Mouse (Mus musculus) forebrain, embryonic 15.5 days (tissue): ENCODE measurements around the gene Mon1b. TPM values are rescaled to one million over a fixed set of nuclear protein-coding genes. Genes with fewer than 3 reads are reported as not detected.

Experiments used
- ATAC-seq: fragments of 200-750 bp; cut with Nextera tagmentation; replicated peaks from 2 replicates; pipeline ENCODE4 v1.8.0; 2017; ENCODE audit warnings: mild to moderate bottlenecking, moderate TSS enrichment, moderate library complexity
- H3K27ac ChIP-seq: fragments of 300-500 bp; sonication (generic); replicated peaks from 2 replicates; pipeline ENCODE4 v1.5.1; 2015; ENCODE audit warnings: mild to moderate bottlenecking, inconsistent platforms
- H3K27me3 ChIP-seq: fragments of 300-500 bp; sonication (generic); 2 replicates; pipeline ENCODE4 v1.6.1; 2015; ENCODE audit warnings: inconsistent platforms
- H3K36me3 ChIP-seq: fragments of 300-500 bp; sonication (generic); 2 replicates; pipeline ENCODE4 v1.6.1; 2015; ENCODE audit warnings: mild to moderate bottlenecking, inconsistent platforms
- H3K4me1 ChIP-seq: fragments of 300-500 bp; sonication (generic); 2 replicates; pipeline ENCODE4 v1.6.1; 2015; ENCODE audit warnings: inconsistent platforms
- H3K4me2 ChIP-seq: fragments of 300-500 bp; sonication (generic); replicated peaks from 2 replicates; pipeline ENCODE4 v1.6.1; 2015; ENCODE audit warnings: mild to moderate bottlenecking, inconsistent platforms
- H3K4me3 ChIP-seq: fragments of 300-500 bp; sonication (generic); 2 replicates; pipeline ENCODE4 v1.5.1; 2015; ENCODE audit warnings: mild to moderate bottlenecking, inconsistent platforms
- H3K9ac ChIP-seq: fragments of 300-500 bp; sonication (generic); replicated peaks from 2 replicates; pipeline ENCODE4 v1.6.1; 2015; ENCODE audit warnings: mild to moderate bottlenecking, inconsistent platforms
- H3K9me3 ChIP-seq: fragments of 300-500 bp; sonication (generic); 2 replicates; pipeline ENCODE4 v1.6.1; 2016; ENCODE audit warnings: inconsistent platforms
- WGBS: fragments of 180-500 bp; shearing (Covaris S2); methylation state at CpG from one replicate; pipeline ENCODE4 v1.1.7; 2015; ENCODE audit warnings: mixed read lengths; 5-methylcytosine and 5-hydroxymethylcytosine counted together
- polyA plus RNA-seq: library from polyadenylated mRNA; unstranded; fragments of >200 nt; fragmentation: Nextera tagmentation; extraction: Ambion mirVana; gene quantifications from 2 replicates; pipeline ENCODE4 v1.2.1, GENCODE M21; 2015

Mon1b gene
- polyA plus RNA-seq = 12.8 and 14.4 TPM in 2 replicates

- no peaks in the 10 kb centered on the region for H3K27me3 ChIP-seq
- peak within 1 kb of the TSS; percentile 87 for H3K4me3 ChIP-seq
- H3K4me1 ChIP-seq = peaks cover 19% of the 10 kb centered on the region
- peak; percentile 99 for ATAC-seq
- H3K9me3 ChIP-seq = no peaks in the 10 kb centered on the region
- WGBS = under 1% methylated on average over 42 of the region's 42 CpGs
- peak within 1 kb of the TSS; percentile 72 for H3K4me2 ChIP-seq
- H3K9ac ChIP-seq = peak within 1 kb of the TSS; percentile 79
- H3K36me3 ChIP-seq = peaks cover 15% of the 10 kb centered on the region
- H3K27ac ChIP-seq = peak within 1 kb of the TSS; percentile 96
Measured at GRCm38 (mm10) chr8:113634670-113635591, at the start of gene Mon1b. Gene Mon1b (plus strand): TSS chr8:113635587.

GRCm38 (mm10) chr8:113598401-113598800, 37.0 kb upstream of the Mon1b start:
- no peak for ATAC-seq
- H3K36me3 ChIP-seq = no peaks in the 10 kb centered on the region
- H3K27ac ChIP-seq = no peak overlapping the region
- no peaks in the 10 kb centered on the region for H3K9me3 ChIP-seq
- H3K4me2 ChIP-seq = no peak overlapping the region
- 42% methylated on average over 3 of the region's 3 CpGs for WGBS
- no peaks in the 10 kb centered on the region for H3K4me1 ChIP-seq
- no peaks in the 10 kb centered on the region for H3K27me3 ChIP-seq
- no peak overlapping the region for H3K9ac ChIP-seq
- H3K4me3 ChIP-seq = no peak overlapping the region

- no peak overlapping the region for H3K9ac ChIP-seq
- 7% methylated on average over 3 of the region's 3 CpGs for WGBS
Measured at GRCm38 (mm10) chr8:113632634-113633033, 2.8 kb upstream of the Mon1b start.

GRCm38 (mm10) chr8:113634161-113634560, 1.2 kb upstream of the Mon1b start:
- Histone ChIP-seq H3K4me2 (peak overlapping the region; percentile 53), H3K36me3 (peaks cover 8% of the 10 kb centered on the region; the same call in 1 of the 2 replicates), H3K9ac (peak overlapping the region; percentile 54), H3K27ac (peak overlapping the region; percentile 96), H3K9me3 (no peaks in the 10 kb centered on the region), H3K4me3 (peak overlapping the region; percentile 87), H3K4me1 (peaks cover 19% of the 10 kb centered on the region), H3K27me3 (no peaks in the 10 kb centered on the region)
- no peak for ATAC-seq
- 29% methylated on average over 12 of the region's 12 CpGs for WGBS

More at GRCm38 (mm10) chr8:113632634-113633033, 2.8 kb upstream of the Mon1b start:
- H3K4me1 ChIP-seq = peaks cover 19% of the 10 kb centered on the region
- no peaks in the 10 kb centered on the region for H3K27me3 ChIP-seq
- H3K4me2 ChIP-seq = no peak overlapping the region
- no peak overlapping the region for H3K27ac ChIP-seq
- no peak for ATAC-seq
- H3K4me3 ChIP-seq = no peak overlapping the region
- H3K9me3 ChIP-seq = no peaks in the 10 kb centered on the region
- H3K36me3 ChIP-seq = no peaks in the 10 kb centered on the region

GRCm38 (mm10) chr8:113635592-113636279, 349 bp downstream of the Mon1b start:
- H3K4me2 ChIP-seq = peak overlapping the region; percentile 72
- no peaks in the 10 kb centered on the region for H3K27me3 ChIP-seq
- WGBS = 1% methylated on average over 44 of the region's 44 CpGs
- H3K9ac ChIP-seq = peak overlapping the region; percentile 79
- no peaks in the 10 kb centered on the region for H3K9me3 ChIP-seq
- H3K36me3 ChIP-seq = peaks cover 20% of the 10 kb centered on the region
- peak overlapping the region; percentile 87 for H3K4me3 ChIP-seq
- H3K4me1 ChIP-seq = peaks cover 19% of the 10 kb centered on the region
- peak overlapping the region; percentile 96 for H3K27ac ChIP-seq
- peak; percentile 74 for ATAC-seq

- Histone ChIP-seq H3K36me3 (peaks cover 20% of the 10 kb centered on the region), H3K27me3 (no peaks in the 10 kb centered on the region), H3K4me3 (peak overlapping the region; percentile 87), H3K4me2 (peak overlapping the region; percentile 72), H3K27ac (no peak overlapping the region), H3K9me3 (no peaks in the 10 kb centered on the region), H3K4me1 (peaks cover 19% of the 10 kb centered on the region), H3K9ac (peak overlapping the region; percentile 79)
- WGBS = 38% methylated on average over 5 of the region's 5 CpGs
- no peak for ATAC-seq
Measured at GRCm38 (mm10) chr8:113636280-113636628, 867 bp downstream of the Mon1b start.

GRCm38 (mm10) chr8:113640357-113640756, 5.0 kb downstream of the Mon1b start:
- 94% methylated on average over 8 of the region's 8 CpGs for WGBS
- Histone ChIP-seq H3K27me3 (no peaks in the 10 kb centered on the region), H3K4me1 (peaks cover 12% of the 10 kb centered on the region), H3K36me3 (peaks cover 39% of the 10 kb centered on the region), H3K27ac (no peak overlapping the region), H3K4me2 (no peak overlapping the region), H3K9ac (no peak overlapping the region), H3K4me3 (no peak overlapping the region), H3K9me3 (no peaks in the 10 kb centered on the region)
- ATAC-seq = no peak

- Histone ChIP-seq H3K27ac (no peak within 1 kb of the TSS), H3K4me3 (no peak within 1 kb of the TSS), H3K4me2 (no peak within 1 kb of the TSS), H3K4me1 (no peaks in the 10 kb centered on the region), H3K27me3 (no peaks in the 10 kb centered on the region), H3K9ac (no peak within 1 kb of the TSS), H3K9me3 (no peaks in the 10 kb centered on the region), H3K36me3 (peaks cover 39% of the 10 kb centered on the region)
- ATAC-seq = no peak
- WGBS = 92% methylated on average over 16 of the region's 16 CpGs
Measured at GRCm38 (mm10) chr8:113642926-113643325, 7.5 kb downstream of the Mon1b start, which contains the start of gene Syce1l. Gene Syce1l (plus strand): TSS chr8:113643213.

- H3K36me3 ChIP-seq = peaks cover 37% of the 10 kb centered on the region
- no peak overlapping the region for H3K27ac ChIP-seq
- no peak overlapping the region for H3K4me3 ChIP-seq
- H3K27me3 ChIP-seq = no peaks in the 10 kb centered on the region
- ATAC-seq = no peak
- H3K4me1 ChIP-seq = no peaks in the 10 kb centered on the region
- H3K4me2 ChIP-seq = no peak overlapping the region
- no peaks in the 10 kb centered on the region for H3K9me3 ChIP-seq
- WGBS = 89% methylated on average over 8 of the region's 8 CpGs
- no peak overlapping the region for H3K9ac ChIP-seq
Measured at GRCm38 (mm10) chr8:113643479-113644210, 8.3 kb downstream of the Mon1b start.

- Histone ChIP-seq H3K9me3 (no peaks in the 10 kb centered on the region), H3K4me2 (no peak overlapping the region), H3K9ac (no peak overlapping the region), H3K36me3 (peaks cover 21% of the 10 kb centered on the region), H3K27ac (no peak overlapping the region), H3K4me1 (no peaks in the 10 kb centered on the region), H3K27me3 (no peaks in the 10 kb centered on the region), H3K4me3 (no peak overlapping the region)
- WGBS = 81% methylated on average over 5 of the region's 5 CpGs
- no peak for ATAC-seq
Measured at GRCm38 (mm10) chr8:113645220-113645619, 9.8 kb downstream of the Mon1b start.

GRCm38 (mm10) chr8:113652450-113652849, 17.1 kb downstream of the Mon1b start:
- Histone ChIP-seq H3K9ac (no peak overlapping the region), H3K9me3 (no peaks in the 10 kb centered on the region), H3K4me3 (no peak overlapping the region), H3K4me1 (no peaks in the 10 kb centered on the region), H3K27me3 (no peaks in the 10 kb centered on the region), H3K27ac (no peak overlapping the region), H3K36me3 (no peaks in the 10 kb centered on the region), H3K4me2 (no peak overlapping the region)
- WGBS = 79% methylated on average over 12 of the region's 12 CpGs
- ATAC-seq = no peak
